Mouse (Mus musculus) testis, adult 10 weeks (tissue): ENCODE data around the gene Elk3. TPM values are rescaled to one million over a fixed set of nuclear protein-coding genes. Genes with fewer than 3 reads are reported as not detected.

ENCODE experiments used
- polyA plus RNA-seq: library from polyadenylated mRNA; stranded (reverse); fragments of 350-450 nt; fragmentation: Illumina TruSeq; extraction: RNeasy Lipid Tissue Mini Kit (QIAGEN cat#74804); gene quantifications from one replicate; pipeline ENCODE4 v1.2.3, GENCODE M21; 2014; ENCODE audit warnings: low read depth, low replicate concordance

Gene Elk3
- polyA plus RNA-seq = 0.69 TPM

DNA sequence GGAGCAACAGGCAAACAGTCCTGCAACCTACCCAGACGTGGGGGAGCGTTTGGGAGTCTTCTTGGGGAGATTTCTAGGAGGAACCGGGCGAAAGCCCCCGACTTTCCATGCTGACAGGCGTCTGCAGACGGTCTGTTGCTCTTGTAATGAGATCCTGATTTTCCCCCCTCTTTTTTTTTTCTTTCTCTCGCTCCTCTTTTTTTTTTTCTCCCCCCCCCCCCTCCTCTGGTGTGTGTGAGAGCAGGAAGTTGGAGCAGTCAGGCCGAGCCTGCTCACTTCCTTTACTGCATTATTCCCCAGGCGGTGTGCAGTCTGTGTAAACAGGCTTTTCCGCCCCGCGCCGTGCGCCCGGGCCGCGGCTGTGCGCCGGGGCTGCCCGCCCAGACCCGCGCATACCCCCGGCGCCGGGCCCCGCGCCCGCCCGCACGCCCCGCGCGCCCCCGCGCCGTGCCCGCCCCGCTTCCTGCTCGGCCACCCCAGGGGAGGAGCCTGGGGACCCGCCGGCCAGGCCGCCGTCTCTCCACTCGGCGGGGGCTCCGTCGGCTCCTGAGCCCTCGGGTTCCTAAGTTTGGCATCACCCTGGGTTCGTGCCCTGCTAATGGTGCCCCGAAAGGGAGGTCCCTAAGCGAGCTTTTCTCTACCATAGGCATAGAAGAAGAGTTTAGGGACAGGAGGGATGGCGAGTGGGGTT, at the start of gene Elk3:
Gene Elk3, minus strand, starts transcription at position 415 of the 691 bp plus-strand sequence.

Other genes with a start within 250 kb of the Elk3 start
- 33.6 TPM for gene Cfap54, start 229.5 kb downstream of the Elk3 start, polyA plus RNA-seq
- 39.2 TPM for gene Cdk17, start 150.3 kb downstream of the Elk3 start, polyA plus RNA-seq
- gene Lta4h, start 142.3 kb upstream of the Elk3 start, polyA plus RNA-seq = 30.7 TPM
- 0.27 TPM for gene Hal, start 177.6 kb upstream of the Elk3 start, polyA plus RNA-seq
- not detected for gene Amdhd1, start 228.9 kb upstream of the Elk3 start, polyA plus RNA-seq
- gene Ccdc38, start 229.5 kb upstream of the Elk3 start, polyA plus RNA-seq = 717 TPM